Mouse (Mus musculus) urinary bladder, postnatal 25 days (tissue): ENCODE measurements around the gene Rgs17.
A peak's percentile ranks its signal among the peaks of the same experiment; 100 is the strongest.
"Not testable (repeated sequence)": the region's sequence is repeated elsewhere in the genome, so short reads cannot be mapped to it uniquely, and the experiment has no call there.

Experiments used
- DNase-seq: peaks from one replicate; pipeline ENCODE4 v3.0.0; 2022; ENCODE audit warnings: low spot score

Gene Rgs17

GRCm38 (mm10) chr10:5922294-5922828 is at the start of gene Rgs17:
TSS of gene Rgs17 (minus strand) at chr10:5922400.
- DNase-seq: peak; percentile 19

GRCm38 (mm10) chr10:5967655-5968054 is 45.5 kb upstream of the Rgs17 start:
- no peak for DNase-seq

GRCm38 (mm10) chr10:5953787-5954186 is 31.6 kb upstream of the Rgs17 start:
- DNase-seq: not testable (repeated sequence)

GRCm38 (mm10) chr10:5924261-5924660 is 2.1 kb upstream of the Rgs17 start:
- no peak for DNase-seq

GRCm38 (mm10) chr10:5923096-5923495 is 896 bp upstream of the Rgs17 start:
- DNase-seq: no peak

- DNase-seq: no peak
Observed at GRCm38 (mm10) chr10:5921771-5922170, 429 bp downstream of the Rgs17 start.

GRCm38 (mm10) chr10:5921031-5921551 is 1.1 kb downstream of the Rgs17 start:
- no peak for DNase-seq

GRCm38 (mm10) chr10:5904399-5904798 is 17.8 kb downstream of the Rgs17 start:
- no peak for DNase-seq

GRCm38 (mm10) chr10:5901777-5902176 is 20.4 kb downstream of the Rgs17 start:
- no peak for DNase-seq

- no peak for DNase-seq
Observed at GRCm38 (mm10) chr10:5900731-5901130, 21.5 kb downstream of the Rgs17 start.

GRCm38 (mm10) chr10:5877106-5877505 is 45.1 kb downstream of the Rgs17 start:
- no peak for DNase-seq

- no peak for DNase-seq
Observed at GRCm38 (mm10) chr10:5871081-5871480, 51.1 kb downstream of the Rgs17 start.

GRCm38 (mm10) chr10:5867981-5868552 is 54.1 kb downstream of the Rgs17 start:
- no peak for DNase-seq

GRCm38 (mm10) chr10:5865996-5866395 is 56.2 kb downstream of the Rgs17 start:
- DNase-seq: no peak

GRCm38 (mm10) chr10:5862669-5863068 is 59.5 kb downstream of the Rgs17 start:
- no peak for DNase-seq

GRCm38 (mm10) chr10:5860849-5861248 is 61.4 kb downstream of the Rgs17 start:
- no peak for DNase-seq

- no peak for DNase-seq
Observed at GRCm38 (mm10) chr10:5859729-5860128, 62.5 kb downstream of the Rgs17 start.

GRCm38 (mm10) chr10:5857996-5858549 is 64.1 kb downstream of the Rgs17 start:
- DNase-seq: no peak

GRCm38 (mm10) chr10:5853290-5853868 is 68.8 kb downstream of the Rgs17 start:
- no peak for DNase-seq

GRCm38 (mm10) chr10:5846939-5847338 is 75.3 kb downstream of the Rgs17 start:
- DNase-seq: no peak

- DNase-seq: peak; percentile 33
Observed at GRCm38 (mm10) chr10:5841369-5841768, 80.8 kb downstream of the Rgs17 start.

GRCm38 (mm10) chr10:5826336-5827025 is 95.7 kb downstream of the Rgs17 start:
- no peak for DNase-seq

- no peak for DNase-seq
Observed at GRCm38 (mm10) chr10:5824779-5825178, 97.4 kb downstream of the Rgs17 start.
